Mouse (Mus musculus): Measurements from ENCODE around the gene Rreb1.

GRCm38 (mm10) chr13:37967052-37967437, 188.8 kb downstream of the Rreb1 start:
- TF ChIP-seq CTCF (IDR thresholded peaks at IDR 0.05; ENCODE audit: low read depth) (no peak), EP300 (IDR thresholded peaks at IDR 0.05; ENCODE audit: low read depth) (no peak)

All from heart, postnatal 0 days (tissue).